Mouse (Mus musculus) heart, embryonic 12.5 days (tissue): Measurements from ENCODE around the gene Tut1. TPM values are rescaled to one million over a fixed set of nuclear protein-coding genes. Genes with fewer than 3 reads are reported as not detected.

Source experiments
- ATAC-seq: fragments of 200-750 bp; cut with Nextera tagmentation; 2 replicates; pipeline ENCODE4 v1.8.0; 2017; ENCODE audit warnings: moderate TSS enrichment, moderate library complexity; ENCODE audit not compliant: insufficient number of reproducible peaks, low FRiP score
- H3K27ac ChIP-seq: fragments of 300-500 bp; sonication (generic); 2 replicates; pipeline ENCODE4 v1.5.1; 2016; ENCODE audit warnings: mild to moderate bottlenecking, moderate library complexity; ENCODE audit not compliant: poor library complexity, severe bottlenecking
- H3K27me3 ChIP-seq: fragments of 300-500 bp; sonication (generic); replicated peaks from 2 replicates; pipeline ENCODE4 v1.6.1; 2016; ENCODE audit warnings: mild to moderate bottlenecking, moderate library complexity
- H3K36me3 ChIP-seq: fragments of 300-500 bp; sonication (generic); 2 replicates; pipeline ENCODE4 v1.6.1; 2016; ENCODE audit warnings: mild to moderate bottlenecking, moderate library complexity
- H3K4me1 ChIP-seq: fragments of 300-500 bp; sonication (generic); replicated peaks from 2 replicates; pipeline ENCODE4 v1.6.1; 2016; ENCODE audit warnings: mild to moderate bottlenecking
- H3K4me2 ChIP-seq: fragments of 300-500 bp; sonication (generic); 2 replicates; pipeline ENCODE4 v1.6.1; 2016; ENCODE audit warnings: mild to moderate bottlenecking, moderate library complexity
- H3K4me3 ChIP-seq: fragments of 300-500 bp; sonication (generic); 2 replicates; pipeline ENCODE4 v1.5.1; 2016; ENCODE audit warnings: mild to moderate bottlenecking
- H3K9ac ChIP-seq: fragments of 300-500 bp; sonication (generic); 2 replicates; pipeline ENCODE4 v1.6.1; 2016; ENCODE audit warnings: mild to moderate bottlenecking, moderate library complexity
- H3K9me3 ChIP-seq: fragments of 300-500 bp; sonication (generic); replicated peaks from 2 replicates; pipeline ENCODE4 v1.6.1; 2016; ENCODE audit warnings: mild to moderate bottlenecking, moderate library complexity
- WGBS: fragments of 180-500 bp; shearing (Covaris S2); methylation state at CpG from one replicate; pipeline ENCODE4 v1.1.7; 2016; 5-methylcytosine and 5-hydroxymethylcytosine counted together
- polyA plus RNA-seq: library from polyadenylated mRNA; unstranded; fragments of >200 nt; fragmentation: Nextera tagmentation; extraction: Ambion mirVana; gene quantifications from 2 replicates; pipeline ENCODE4 v1.2.1, GENCODE M21; 2016

Tut1 gene
- polyA plus RNA-seq, 1 experiment from 2014 or later = 17.1 TPM

GRCm38 (mm10) chr19:8927891-8928525 lies 25.6 kb upstream of the Tut1 start:
- H3K9me3 ChIP-seq = no peaks in the 10 kb centered on the region
- no peak for ATAC-seq
- no peaks in the 10 kb centered on the region; the same call in 1 of the 2 replicates for H3K27me3 ChIP-seq
- H3K27ac ChIP-seq = no peak overlapping the region
- 84% methylated on average over 12 of the region's 12 CpGs for WGBS
- no peak overlapping the region for H3K9ac ChIP-seq
- H3K4me1 ChIP-seq = peaks cover 18% of the 10 kb centered on the region
- peaks cover 40% of the 10 kb centered on the region for H3K36me3 ChIP-seq
- no peak overlapping the region for H3K4me2 ChIP-seq
- no peak overlapping the region for H3K4me3 ChIP-seq

DNA sequence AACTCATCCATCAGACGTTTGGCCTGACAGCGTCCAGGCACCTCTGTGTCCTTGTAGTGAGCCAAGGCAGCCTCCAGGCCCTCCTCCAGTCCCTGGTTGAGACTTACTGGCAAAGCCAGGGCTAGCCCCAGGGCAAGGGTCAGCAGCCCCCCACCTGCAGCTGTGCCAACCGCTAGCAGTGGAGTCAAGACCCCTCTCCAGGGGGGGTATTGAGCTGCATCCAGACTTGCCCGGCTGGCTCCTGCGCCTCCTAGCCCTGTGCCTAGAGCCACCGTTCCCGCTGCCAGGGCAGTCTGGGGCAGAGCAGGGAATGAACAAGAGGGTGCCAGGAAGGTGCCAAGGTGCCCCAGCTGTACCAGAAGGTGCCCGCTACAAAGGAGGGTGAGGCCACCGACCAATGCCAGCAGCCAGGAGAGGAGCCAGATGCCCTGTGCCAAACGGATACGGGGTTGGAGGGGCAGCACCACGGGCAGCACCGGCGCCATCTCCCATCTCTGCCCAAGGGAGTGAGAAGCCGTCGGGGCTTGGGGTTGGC lies 24.9 kb upstream of the Tut1 start:
- ATAC-seq = no peak
- no peaks in the 10 kb centered on the region; the same call in 1 of the 2 replicates for H3K27me3 ChIP-seq
- H3K4me3 ChIP-seq = peak overlapping the region; percentile 70
- H3K36me3 ChIP-seq = peaks cover 47% of the 10 kb centered on the region
- 19% methylated on average over 16 of the region's 16 CpGs for WGBS
- peaks cover 18% of the 10 kb centered on the region for H3K4me1 ChIP-seq
- peak overlapping the region; percentile 85 for H3K9ac ChIP-seq
- no peaks in the 10 kb centered on the region for H3K9me3 ChIP-seq
- no peak overlapping the region for H3K27ac ChIP-seq
- H3K4me2 ChIP-seq = peak overlapping the region; percentile 82

GRCm38 (mm10) chr19:8929224-8930088 lies 24.2 kb upstream of the Tut1 start, which contains the start of the genes Rom1 and Eml3:
TSS of gene Rom1 (minus strand) at chr19:8929356.
TSS of gene Eml3 (plus strand) at chr19:8929552.
- H3K9ac ChIP-seq = peak within 1 kb of the TSS; percentile 85
- ATAC-seq = peak; percentile 85
- H3K27me3 ChIP-seq = no peaks in the 10 kb centered on the region; the same call in 1 of the 2 replicates
- H3K27ac ChIP-seq = peak within 1 kb of the TSS; percentile 75
- WGBS = under 1% methylated on average over 74 of the region's 74 CpGs
- H3K36me3 ChIP-seq = peaks cover 50% of the 10 kb centered on the region
- H3K4me1 ChIP-seq = peaks cover 18% of the 10 kb centered on the region
- peak within 1 kb of the TSS; percentile 82 for H3K4me2 ChIP-seq
- peak within 1 kb of the TSS; percentile 70 for H3K4me3 ChIP-seq
- H3K9me3 ChIP-seq = no peaks in the 10 kb centered on the region

DNA sequence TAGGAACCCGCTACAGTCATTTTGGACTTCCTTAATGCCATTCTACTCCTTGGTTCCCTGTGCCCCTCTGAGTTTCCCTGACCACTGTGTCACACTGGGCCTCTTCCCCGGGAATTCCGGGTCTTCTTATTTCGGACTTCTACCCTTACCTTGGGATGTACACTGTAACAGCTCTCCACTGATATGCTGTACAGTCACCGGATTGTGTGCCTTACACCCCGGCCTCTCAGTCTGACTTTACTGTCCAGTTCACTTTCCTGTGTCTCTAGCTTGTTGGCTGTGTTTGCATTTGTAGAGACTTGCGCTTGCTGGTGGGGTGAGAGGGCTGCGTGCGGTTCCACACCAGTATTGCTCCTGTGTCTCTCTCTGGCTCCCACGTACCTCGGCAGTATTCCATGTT lies 23.5 kb upstream of the Tut1 start:
- peak overlapping the region; percentile 70 for H3K4me3 ChIP-seq
- ATAC-seq = no peak
- H3K27ac ChIP-seq = no peak overlapping the region
- no peaks in the 10 kb centered on the region for H3K9me3 ChIP-seq
- H3K4me2 ChIP-seq = peak overlapping the region; percentile 82
- H3K36me3 ChIP-seq = peaks cover 55% of the 10 kb centered on the region
- peaks cover 18% of the 10 kb centered on the region for H3K4me1 ChIP-seq
- no peaks in the 10 kb centered on the region; the same call in 1 of the 2 replicates for H3K27me3 ChIP-seq
- 12% methylated on average over 11 of the region's 11 CpGs for WGBS
- H3K9ac ChIP-seq = peak overlapping the region; percentile 85

GRCm38 (mm10) chr19:8930771-8931170 lies 22.9 kb upstream of the Tut1 start:
- H3K4me1 ChIP-seq = peaks cover 18% of the 10 kb centered on the region
- no peak for ATAC-seq

DNA sequence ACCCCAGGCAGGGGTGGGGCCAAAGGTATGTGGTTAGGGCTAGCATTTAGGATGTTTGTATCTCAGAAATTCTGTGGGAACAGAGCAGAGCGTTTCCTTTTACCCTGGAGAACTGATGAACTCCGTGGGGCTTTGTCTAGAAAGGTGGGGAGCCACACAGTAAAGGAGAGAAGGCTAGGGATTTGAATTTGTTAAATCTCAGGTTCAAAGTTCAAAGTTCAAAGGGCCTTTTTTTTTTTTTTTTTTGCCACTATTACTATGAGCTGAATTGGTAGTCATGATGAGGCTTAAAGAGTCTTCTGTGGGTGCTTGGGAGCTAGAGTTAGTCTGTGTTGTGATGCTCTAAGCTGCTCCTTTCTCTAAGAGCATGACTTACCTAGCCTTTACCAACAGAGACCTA lies 16.9 kb upstream of the Tut1 start:
- ATAC-seq = no peak
- WGBS = 91% methylated on average over 2 of the region's 2 CpGs
- Histone ChIP-seq H3K4me1 (peaks cover 13% of the 10 kb centered on the region), H3K27me3 (no peaks in the 10 kb centered on the region), H3K36me3 (peaks cover 61% of the 10 kb centered on the region), H3K9me3 (no peaks in the 10 kb centered on the region), H3K4me2 (no peak overlapping the region), H3K9ac (no peak overlapping the region), H3K27ac (no peak overlapping the region), H3K4me3 (no peak overlapping the region)

More at GRCm38 (mm10) chr19:8930771-8931170, 22.9 kb upstream of the Tut1 start:
- Histone ChIP-seq H3K36me3 (peaks cover 54% of the 10 kb centered on the region), H3K27me3 (no peaks in the 10 kb centered on the region; the same call in 1 of the 2 replicates), H3K4me2 (peak overlapping the region; percentile 82), H3K9ac (peak overlapping the region; percentile 85), H3K4me3 (peak overlapping the region; percentile 70), H3K9me3 (no peaks in the 10 kb centered on the region), H3K27ac (no peak overlapping the region)
- WGBS = 78% methylated on average over 7 of the region's 7 CpGs

DNA sequence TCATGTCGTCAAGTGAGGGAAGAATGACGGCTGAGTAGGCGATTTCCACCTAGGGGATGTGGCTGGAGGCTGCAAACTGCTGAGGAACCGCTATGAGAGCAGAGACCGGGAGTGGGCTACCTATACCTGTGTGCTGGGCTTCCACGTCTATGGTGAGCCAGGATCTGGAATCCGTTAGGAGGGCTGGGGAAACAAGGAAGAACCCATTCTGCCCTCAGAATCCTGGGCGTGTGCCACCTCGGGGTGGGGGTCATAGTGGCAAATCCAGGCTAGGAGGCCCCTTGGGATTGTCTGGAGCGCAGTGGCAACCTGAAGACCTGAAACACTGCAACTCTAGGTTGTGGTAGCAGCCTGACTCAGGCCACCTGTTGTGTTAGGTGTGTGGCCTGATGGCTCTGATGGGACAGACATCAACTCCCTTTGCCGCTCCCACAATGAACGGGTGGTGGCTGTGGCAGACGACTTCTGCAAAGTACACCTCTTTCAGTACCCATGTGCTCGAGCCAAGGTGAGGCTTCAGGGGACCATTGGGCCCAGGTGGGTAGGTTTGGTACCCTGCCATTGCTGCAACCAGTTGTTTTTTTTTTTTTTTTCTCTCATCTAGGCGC lies 13.0 kb upstream of the Tut1 start:
- Histone ChIP-seq H3K4me1 (peaks cover 35% of the 10 kb centered on the region), H3K9ac (peak overlapping the region; percentile 77; the same call in 1 of the 2 replicates), H3K4me3 (no peak overlapping the region), H3K4me2 (peak overlapping the region; percentile 72), H3K27me3 (no peaks in the 10 kb centered on the region), H3K27ac (no peak overlapping the region), H3K9me3 (no peaks in the 10 kb centered on the region), H3K36me3 (peaks cover 53% of the 10 kb centered on the region)
- 78% methylated on average over 15 of the region's 15 CpGs for WGBS
- ATAC-seq = no peak

DNA sequence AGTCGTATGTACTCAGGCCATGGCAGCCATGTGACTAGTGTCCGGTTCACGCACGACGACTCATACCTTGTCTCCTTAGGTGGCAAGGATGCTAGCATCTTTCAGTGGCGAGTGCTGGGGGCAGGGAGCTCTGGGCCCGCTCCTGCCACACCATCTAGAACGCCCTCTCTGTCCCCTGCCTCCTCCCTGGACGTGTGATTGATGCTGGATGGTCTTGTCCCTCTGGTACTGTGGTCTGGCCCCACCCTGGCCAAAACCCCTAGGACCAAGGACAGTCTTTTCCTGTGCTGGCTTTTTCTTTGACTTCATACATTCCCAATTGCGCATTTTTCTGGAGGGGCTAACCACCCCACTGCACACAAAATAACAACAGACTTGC lies 12.5 kb upstream of the Tut1 start:
- ATAC-seq = no peak
- 36% methylated on average over 10 of the region's 10 CpGs for WGBS
- Histone ChIP-seq H3K9me3 (no peaks in the 10 kb centered on the region), H3K27ac (peak overlapping the region; percentile 70; the same call in 1 of the 2 replicates), H3K4me2 (peak overlapping the region; percentile 72), H3K27me3 (no peaks in the 10 kb centered on the region), H3K9ac (peak overlapping the region; percentile 77), H3K36me3 (peaks cover 53% of the 10 kb centered on the region), H3K4me3 (peak overlapping the region; percentile 88), H3K4me1 (peaks cover 35% of the 10 kb centered on the region)

DNA sequence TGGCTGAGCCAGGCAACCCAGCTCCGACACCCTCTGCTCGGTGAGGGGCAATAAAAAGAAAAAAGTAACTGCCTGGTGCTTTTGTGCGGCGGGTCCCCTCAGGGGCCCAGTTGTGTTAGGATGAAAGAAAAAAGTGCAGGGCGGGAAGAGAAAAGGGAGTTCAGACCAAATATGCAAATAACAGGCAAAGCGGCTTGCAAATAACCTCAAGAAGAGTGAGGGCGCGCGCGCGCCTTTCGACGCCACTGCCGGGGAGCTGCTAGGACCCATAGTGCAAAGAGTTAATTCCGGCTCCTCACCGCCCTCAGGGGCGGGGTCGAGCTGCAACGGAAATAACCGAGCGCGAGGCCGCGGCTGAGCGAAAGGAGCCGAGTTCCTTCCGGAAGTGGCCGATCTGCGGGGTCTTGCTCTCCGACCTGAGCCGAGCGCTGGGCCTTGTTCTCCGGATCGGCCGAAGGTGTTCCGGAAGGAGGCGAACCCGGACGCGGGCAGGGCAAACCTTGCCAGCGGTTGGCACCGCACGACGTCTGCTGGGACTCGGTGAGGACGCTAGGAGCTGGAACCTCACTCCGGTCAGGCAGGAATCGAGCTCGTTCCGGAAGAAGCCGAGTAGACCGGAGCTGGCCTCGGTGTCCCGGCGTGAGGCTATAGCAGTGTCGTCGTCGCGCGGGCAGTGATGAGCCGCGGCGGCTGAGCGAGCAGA lies 12.0 kb upstream of the Tut1 start, which contains the start of gene Mta2:
TSS of gene Mta2 (plus strand) at position 361 of the 703 bp plus-strand sequence.
- WGBS = under 1% methylated on average over 64 of the region's 64 CpGs
- no peaks in the 10 kb centered on the region for H3K9me3 ChIP-seq
- peaks cover 35% of the 10 kb centered on the region for H3K4me1 ChIP-seq
- H3K27ac ChIP-seq = peak within 1 kb of the TSS; percentile 97
- H3K4me2 ChIP-seq = peak within 1 kb of the TSS; percentile 72
- H3K27me3 ChIP-seq = no peaks in the 10 kb centered on the region
- H3K36me3 ChIP-seq = peaks cover 54% of the 10 kb centered on the region
- ATAC-seq = peak; percentile 93
- H3K4me3 ChIP-seq = peak within 1 kb of the TSS; percentile 88
- peak within 1 kb of the TSS; percentile 98 for H3K9ac ChIP-seq

DNA sequence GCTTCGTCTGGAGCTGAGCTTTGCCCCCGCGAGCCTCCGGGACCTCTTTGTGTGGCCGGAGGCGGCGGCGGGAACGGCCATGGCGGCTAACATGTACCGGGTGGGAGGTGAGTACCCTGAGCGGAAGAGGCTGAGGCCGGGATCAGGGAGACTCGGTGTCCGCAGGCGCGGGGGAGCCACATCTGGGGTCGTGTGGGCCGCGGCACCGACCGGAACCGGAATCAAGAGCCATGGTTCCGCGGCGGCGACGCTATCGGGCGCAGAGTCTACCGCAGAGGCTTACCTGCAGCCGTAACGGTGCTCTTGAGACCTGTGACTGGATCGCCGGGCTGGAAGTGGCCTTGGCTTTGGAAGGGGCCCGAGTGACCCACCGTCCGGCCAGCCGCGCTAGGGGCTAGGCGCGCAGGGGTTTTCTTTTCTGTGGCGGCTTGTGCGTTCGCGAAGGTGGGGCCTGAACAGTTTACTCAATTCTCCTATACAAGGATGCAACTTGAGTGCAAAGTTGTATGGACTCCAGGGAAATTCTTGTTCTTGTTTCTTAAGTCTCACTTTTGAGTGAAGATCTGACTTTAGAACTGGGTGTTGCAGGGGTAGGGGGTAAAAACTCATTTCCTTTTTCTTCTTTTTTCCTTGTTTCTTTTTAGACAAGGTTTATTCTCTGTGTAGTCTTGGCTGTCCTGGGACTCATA lies 11.2 kb upstream of the Tut1 start:
- Histone ChIP-seq H3K27ac (peak overlapping the region; percentile 97), H3K4me3 (peak overlapping the region; percentile 88), H3K4me2 (peak overlapping the region; percentile 72), H3K36me3 (peaks cover 55% of the 10 kb centered on the region), H3K9ac (peak overlapping the region; percentile 98), H3K9me3 (no peaks in the 10 kb centered on the region), H3K4me1 (peaks cover 35% of the 10 kb centered on the region), H3K27me3 (no peaks in the 10 kb centered on the region)
- peak; percentile 68 for ATAC-seq
- WGBS = under 1% methylated on average over 46 of the region's 46 CpGs
